Mouse (Mus musculus): ENCODE results near the gene Btbd8.

Btbd8 gene

DNA sequence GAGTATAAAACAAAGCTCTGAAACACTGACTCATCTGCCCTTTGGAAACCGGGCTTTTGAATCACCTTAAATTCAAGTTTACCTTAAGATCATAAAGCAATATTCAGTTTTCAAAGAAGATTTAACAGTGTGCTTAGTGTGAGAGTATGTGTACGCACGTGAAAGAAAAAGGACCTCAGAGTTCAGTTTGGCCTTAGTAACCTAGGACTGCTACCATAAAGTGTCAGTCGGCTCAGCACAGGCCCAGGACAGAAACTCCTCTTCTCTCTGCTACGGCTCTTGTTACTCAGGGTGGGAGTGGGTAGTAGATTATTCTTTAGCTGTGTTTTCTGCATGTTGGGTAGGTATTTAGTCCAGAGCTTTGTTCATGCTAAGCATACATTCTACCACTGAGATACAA is 11.8 kb downstream of the Btbd8 start:
- DNase-seq (ENCODE audit: low spot score in 2 of 2) = no peak

DNA sequence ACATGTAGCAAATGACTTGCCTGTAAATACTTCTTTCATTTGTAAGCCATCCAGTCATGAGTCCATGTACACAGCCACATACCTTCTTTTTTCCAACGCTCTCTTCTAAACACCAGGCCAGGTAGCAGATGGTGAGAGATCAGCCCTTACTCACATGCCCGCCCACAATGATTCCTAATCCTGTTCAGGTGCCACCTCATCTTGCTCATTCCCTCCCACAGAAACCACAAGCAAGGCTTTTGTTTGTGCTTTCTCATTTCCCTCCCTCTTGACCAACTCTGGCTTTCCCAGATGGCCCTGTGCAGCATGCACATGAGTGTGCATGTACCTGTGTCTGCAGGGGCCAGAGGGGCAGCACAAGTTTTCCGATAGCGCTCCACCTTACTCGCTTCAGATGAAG is 12.5 kb downstream of the Btbd8 start:
- no peak for DNase-seq (ENCODE audit: low spot score in 2 of 2)

DNA sequence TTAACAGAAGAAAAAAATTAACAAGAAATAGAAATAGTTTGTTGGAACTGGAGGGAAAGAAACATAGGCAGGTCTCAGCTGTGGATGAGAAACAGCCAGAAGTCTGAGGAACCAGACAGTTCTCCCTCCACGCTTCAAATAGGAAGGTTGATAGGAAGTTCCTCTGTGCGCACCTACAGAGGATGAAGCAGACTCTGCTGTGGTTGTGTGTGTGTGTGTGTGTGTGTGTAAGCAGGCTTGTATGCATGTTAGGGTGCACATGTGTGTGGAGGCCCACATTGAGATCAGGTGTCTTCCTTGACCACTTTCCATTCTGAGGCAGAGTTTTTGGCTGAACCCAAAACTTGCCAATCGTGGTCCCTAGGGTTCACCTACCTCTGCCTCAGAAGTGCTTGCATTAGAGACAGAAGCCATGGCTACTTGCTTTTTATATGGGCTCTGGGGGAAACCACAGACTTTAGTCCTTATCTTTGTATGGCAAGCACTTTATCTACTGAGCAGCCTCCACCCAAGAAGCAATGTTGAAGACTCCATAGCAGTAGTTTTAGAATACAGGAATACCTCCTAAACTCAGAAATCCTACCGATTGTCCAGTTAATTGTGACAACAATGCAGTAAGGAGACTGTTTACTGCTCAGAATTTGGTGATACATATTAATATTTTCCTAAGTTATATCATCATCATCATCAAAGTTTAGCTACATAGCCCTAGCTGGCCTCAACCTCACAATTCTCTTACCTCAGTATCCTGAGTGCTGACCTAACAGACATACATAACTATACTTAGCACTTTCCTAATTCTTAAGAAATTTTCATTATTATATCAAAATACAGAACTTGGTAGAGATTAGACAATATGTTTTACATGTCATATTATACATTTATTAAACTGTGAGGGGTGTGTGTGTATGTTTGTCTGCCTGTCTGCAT is 24.6 kb downstream of the Btbd8 start:
- DNase-seq (ENCODE audit: low spot score in 2 of 2) = no peak

DNA sequence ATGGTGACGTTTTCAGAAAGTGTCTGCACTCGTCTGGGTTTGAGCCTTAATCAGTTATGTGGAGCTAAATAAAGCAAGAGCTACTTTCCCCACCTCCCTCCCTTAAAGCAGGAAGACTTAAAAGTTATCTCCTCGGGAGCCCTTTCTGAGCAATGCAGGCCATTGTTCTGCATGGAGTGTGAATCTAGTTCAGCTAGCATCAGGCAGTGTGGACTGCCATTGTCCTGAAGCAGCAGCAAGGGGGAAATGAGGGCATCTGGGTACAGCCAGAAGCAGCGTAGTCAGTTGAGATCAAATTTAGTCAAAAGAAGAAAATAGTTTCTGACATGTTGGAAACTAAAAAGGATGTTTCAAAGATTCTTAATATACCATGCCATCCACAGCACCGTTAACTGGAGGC is 28.7 kb downstream of the Btbd8 start:
- no peak for DNase-seq (ENCODE audit: low spot score in 2 of 2)

DNA sequence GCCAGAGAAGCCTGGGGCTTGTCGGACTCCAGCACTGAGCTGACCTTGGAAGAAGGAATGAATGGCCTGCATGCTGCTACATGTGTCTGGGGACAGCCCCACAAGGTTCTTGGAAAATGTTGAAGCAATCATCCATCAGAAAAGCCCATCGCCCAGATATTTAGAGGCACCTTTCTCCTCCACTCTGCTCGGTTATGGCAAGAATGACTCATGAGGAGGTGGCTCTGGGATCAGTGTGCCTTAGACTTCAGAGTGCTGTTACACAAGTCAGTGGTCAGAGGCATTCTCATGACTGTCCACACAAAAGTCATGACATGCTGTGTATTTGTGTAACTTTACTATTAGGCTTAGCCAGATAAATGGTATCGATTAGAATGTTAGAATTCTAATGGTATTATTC is 29.3 kb downstream of the Btbd8 start:
- DNase-seq (ENCODE audit: low spot score in 2 of 2) = no peak

DNA sequence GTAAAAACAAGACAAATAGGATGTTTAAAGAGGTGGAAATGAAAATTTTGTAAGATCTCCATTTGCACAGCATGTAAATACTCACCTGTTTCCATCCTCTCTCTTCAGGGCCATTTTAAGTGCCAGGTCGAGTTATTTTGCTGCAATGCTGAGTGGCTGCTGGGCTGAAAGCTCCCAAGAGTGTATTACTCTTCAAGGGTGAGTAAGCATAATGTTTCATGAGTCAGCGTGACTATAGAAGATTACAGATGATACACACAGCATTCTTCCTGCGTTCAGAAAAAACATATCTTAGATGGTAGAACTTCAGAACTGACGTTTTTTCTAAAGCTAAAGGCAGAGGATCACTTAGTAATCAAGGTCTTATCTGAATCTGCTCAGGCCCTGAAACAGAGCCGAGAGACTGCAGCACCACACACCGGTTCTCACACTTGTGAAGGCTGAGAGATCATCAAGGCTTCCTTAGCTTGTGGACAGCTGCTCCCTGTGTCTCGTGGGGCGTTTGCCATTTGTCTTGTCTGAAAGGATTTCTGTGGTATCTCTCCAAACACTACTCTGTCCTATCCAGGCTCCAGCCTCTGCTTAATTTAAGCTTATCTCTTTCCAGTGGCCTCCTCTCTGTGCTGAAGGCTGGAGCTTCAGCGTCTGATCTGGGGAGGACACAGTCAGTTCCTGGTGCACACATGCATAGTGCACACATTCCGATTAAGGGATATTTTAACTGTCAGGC is 33.0 kb downstream of the Btbd8 start:
- DNase-seq (ENCODE audit: low spot score in 2 of 2) = no peak

DNA sequence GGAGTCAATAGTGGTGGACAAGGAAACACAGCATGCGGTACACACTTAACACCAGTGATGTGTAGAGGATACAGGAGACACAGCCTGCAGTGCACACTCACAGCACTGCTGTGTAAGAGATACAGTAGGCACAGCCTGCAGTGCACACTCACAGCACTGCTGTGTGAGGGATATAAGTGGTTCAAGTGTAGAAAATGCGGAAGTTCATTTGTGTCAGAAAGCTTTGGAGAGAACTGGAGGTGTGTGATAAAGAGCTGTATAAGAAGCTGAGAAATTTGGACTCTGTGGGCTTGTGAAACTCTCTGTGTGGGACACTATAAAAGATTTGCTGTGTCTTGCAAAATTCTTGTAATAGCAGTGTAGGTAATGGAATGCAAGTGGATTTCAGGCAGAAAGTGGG is 42.4 kb downstream of the Btbd8 start:
- no peak for DNase-seq (ENCODE audit: low spot score in 2 of 2)

DNA sequence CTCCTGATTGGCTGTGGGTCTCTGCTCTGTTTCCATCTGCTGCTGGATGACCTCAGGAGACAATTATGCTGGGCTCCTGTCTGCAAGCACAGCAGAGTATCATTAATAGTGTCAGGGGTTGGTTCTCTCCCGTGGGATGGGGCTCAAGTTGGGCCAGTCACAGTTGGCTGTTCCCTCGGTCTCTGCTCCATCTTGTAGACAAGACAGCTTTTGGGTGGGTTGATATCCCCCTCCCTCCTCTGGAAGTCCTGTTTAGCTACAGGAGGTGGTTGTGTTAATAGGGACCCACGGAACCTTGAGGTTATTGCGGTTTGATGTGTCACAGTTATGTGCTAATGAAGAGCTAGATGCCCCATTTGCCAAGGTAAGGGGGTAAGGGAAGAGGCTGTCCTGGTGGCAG is 51.2 kb downstream of the Btbd8 start:
- no peak for DNase-seq (ENCODE audit: low spot score in 2 of 2)

DNA sequence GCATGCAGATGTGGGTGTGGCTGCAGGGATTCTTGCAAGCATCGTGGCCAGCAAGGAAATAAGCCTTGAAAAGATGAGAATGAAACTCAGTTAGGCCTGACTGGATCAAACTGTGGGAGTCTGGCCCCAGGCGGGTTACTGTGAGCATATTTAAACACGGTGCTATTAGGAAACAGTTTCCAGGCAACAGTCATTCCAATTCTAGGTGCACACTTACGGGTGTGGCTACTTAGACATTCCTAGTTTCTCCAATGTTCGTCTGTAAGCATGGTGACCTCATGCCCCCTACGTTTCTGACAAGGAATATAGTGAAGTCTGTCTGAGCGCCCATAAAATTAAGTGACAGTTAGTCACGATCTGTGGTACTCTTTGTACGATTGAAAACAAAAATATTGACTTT is 53.2 kb downstream of the Btbd8 start:
- no peak for DNase-seq (ENCODE audit: low spot score in 2 of 2)

DNA sequence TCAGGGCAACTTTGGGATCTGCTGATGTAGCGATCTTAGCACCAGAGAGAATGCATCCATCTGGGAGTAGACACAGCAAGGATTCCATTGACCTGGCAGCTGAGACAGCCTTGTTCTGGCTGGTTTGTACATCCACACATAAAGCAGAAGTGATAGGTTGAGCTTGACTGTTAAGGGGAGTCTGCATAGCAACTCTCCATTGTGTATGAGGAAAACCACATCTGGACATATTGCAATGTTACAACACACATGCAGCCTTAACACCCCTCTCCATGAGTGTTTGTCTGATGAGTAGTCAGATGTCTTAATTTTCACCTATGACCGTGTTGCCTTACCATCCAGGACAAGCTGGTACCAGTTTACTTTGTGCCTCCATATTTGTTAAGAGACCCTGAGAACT is 54.7 kb downstream of the Btbd8 start:
- no peak for DNase-seq (ENCODE audit: low spot score in 2 of 2)

DNA sequence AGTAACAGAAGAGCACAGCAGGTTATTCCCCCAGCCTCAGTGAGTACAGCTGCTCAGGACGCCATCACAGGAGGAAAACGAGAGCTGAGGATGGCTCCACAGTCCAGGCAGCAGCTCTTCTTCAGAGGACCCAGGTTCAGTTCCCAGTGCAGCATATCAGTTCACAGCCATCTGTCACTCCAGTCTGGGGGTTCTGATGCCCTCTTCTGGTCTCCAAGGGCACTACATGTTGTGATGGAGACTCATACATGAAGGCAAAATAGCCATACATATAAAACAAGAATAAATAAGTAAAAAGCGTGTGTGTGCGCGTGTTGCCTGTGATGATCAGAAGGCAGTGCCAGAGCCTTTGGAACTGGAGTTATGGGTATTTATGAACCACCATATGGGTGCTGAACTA is 57.0 kb downstream of the Btbd8 start:
- DNase-seq (ENCODE audit: low spot score in 2 of 2) = no peak

DNA sequence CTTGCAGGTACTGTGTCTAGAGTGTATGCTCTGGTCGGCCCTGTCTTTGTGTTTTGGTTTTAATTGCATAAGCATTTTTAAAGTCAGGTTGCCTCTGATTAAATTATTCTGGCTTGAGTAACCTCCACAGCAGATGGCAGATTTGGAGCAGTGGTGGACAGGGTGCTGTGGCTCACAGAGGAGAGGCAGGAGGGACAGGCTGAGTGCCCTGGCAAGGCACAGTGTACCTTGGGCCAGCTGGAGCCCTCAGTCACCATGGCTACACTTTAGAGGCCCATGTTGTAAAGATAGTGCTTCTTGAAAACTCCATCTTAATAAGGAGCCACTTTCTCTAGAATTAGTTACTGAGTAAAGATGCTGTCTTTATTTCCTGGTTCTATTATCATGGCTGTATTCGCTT is 58.2 kb downstream of the Btbd8 start:
- DNase-seq (ENCODE audit: low spot score in 2 of 2) = no peak

DNA sequence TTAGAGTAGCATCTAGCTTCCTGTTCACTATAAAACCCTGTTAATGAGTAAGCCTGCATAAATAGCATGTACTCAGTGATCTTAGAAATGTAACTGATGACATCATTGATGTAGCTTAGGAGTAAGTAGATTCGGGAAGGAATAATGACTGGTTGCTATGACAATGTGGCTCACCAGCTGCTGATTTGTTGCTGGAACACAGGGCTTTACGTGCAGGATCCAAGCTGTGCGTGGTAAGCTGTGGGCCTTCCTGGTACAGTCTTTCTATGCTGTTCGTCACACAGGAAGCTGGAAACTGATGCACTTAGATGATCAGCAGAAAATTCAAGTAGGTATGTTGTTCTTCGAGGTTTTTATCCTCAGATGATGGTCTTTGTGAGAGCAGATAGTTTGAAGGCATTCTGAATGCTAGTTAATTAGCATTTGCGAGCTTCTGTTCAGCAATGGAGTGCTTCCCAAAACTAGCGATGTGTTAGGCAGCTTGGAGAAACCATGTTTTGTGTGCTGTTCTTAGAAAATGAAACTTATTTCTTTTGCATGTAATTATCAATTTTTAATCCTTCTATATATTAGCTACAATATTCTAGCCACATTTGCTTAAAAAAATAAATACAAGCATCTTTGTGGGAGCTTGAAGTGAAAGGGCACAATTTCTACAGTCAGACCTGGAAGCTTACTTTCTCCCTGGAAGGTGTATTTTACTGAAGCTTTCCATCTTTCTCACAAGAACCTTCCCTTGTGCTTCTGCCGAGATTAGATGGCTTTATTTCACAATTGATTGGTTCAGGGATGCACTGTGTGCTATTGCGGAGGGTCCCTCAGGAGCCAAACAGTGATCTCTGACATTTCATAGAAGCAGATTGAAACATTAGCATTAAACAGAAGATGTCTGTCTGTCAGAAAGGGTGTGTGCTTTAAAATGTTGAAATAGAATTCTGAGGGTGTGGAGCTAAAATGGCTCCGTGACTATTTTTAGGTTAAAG is 60.0 kb downstream of the Btbd8 start:
- DNase-seq (ENCODE audit: low spot score in 2 of 2) = no peak

DNA sequence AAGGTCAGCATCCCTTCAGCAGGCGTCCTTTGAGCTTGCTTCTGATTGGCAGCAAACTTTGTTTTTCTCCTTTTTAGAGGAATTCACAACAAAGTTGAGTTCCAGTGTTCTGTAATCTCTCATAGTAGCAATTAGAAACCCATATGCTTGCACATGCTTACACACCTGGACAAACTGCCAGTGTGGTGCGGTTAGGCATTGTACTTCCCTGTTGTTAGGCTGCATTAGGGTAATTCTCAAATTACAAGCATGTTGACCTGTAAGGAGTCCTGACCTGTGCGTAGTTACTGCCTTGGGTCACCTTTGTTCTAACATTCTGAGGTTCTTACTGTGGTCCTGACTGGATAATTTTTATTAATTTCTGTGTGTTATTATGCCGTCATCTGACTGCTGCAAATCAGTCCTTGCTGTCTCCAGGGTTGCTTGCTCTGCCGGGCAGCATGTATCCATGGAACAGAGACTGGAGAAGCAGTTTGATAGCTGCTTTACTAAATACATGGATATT is 61.1 kb downstream of the Btbd8 start:
- DNase-seq (ENCODE audit: low spot score in 2 of 2) = no peak

DNA sequence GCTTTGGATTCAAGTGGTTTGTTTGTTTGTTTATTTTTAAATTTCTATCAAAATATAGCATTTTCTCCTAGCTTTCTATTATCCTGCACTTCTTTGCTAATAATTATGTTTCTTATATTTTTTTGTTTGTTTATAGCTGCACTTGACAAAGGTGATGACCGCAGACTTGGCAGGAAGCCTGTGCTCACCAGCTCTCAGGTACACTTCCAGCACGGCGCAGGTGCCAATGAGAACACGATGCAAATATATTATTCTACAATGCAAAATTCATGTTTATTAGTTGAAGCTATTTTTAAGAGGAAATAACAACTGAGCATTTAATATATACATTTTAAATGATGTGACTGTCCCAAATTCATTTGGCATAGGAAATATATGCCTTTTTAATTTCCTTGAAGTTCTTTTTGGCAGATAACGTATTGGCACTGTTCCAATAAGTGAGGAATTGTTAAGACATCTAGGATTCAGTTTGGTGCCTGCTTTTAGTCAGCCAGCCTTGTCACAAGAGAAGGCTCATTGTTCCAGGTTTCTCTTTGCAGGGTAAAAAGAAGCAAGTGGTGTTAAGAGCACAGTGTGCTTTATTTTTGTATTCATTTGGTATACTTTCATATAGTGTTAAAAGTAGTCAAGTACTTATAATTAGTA is 62.2 kb downstream of the Btbd8 start:
- no peak for DNase-seq (ENCODE audit: low spot score in 2 of 2)

DNA sequence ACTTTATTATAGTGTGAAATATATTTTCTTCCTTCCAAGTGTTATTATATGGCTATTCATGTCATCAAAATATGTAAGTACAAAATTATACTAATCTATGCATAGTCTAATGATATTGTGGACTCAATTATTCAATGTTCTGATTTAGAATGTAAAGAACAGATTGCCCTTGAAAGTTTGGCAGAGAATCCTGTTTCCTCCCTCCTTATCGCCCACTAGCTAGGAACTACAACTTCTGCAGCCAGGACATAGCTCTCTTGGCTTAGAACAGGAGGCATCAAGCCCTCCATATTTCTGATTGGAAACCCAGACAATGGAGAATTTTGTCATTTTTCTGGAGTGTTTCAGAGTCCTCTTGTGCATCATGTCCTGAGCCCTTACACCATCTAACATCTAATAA is 62.9 kb downstream of the Btbd8 start:
- no peak for DNase-seq (ENCODE audit: low spot score in 2 of 2)

DNA sequence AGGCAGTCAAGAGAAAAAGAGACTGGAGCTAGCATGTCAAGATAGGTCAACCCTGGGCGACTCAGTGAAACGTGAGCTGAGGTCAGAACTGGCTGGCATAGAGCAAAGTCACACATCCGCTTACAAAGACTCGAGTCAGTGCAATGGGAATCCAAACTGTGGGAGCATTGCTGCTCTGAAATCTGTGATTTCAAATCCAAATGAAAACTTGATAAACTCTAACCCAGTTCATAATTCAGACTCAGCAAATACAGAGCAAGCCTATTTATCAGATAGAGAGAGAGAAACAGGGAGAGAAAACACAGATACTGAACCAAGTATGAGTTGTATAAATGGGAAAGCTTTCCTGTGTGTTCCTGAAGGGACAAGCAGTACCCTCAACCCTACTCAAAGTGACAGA is 69.5 kb downstream of the Btbd8 start, which contains the start of gene Gm42669:
Gm42669 (plus strand) TSS at position 301 of the 400 bp plus-strand sequence.
- DNase-seq (ENCODE audit: low spot score in 2 of 2) = no peak

DNA sequence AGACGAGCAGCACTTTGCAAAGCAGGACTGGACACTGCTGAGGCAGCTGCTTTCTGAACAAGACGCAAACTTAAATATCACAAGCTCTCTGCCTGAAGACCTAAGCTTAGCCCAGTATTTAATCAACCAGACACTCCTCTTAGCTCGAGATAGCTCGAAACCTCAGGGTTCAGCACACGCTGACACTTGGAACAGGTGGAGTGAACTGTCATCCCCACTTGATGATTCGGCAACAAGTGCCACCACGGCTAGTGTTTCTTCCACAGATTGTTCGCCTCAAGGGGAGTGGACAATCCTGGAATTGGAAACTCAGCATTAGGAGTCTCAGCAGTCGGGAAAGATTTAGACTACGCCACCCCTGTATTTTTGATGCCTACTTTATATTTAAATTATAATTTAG is 72.7 kb downstream of the Btbd8 start:
- DNase-seq (ENCODE audit: low spot score in 2 of 2) = no peak

DNA sequence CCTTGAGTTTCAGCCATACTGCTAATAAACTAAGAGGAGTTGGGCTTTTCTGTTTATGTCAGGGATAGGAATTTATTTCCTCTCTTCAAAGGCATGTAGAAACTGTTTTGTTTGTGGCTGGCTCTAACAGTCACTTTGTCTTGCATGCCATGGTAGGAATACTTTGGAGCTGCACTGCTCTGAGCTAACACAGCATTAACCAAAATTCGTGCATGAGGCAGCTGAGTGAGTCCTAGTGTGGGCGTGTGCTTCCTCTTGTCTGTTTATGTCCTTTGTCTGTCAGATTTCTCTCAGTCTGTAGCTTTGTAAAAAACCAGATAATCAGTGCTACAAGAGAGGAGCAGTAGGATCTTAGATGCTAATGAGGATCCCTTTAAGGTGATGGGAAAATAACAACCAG is 73.5 kb downstream of the Btbd8 start:
- no peak for DNase-seq (ENCODE audit: low spot score in 2 of 2)

DNA sequence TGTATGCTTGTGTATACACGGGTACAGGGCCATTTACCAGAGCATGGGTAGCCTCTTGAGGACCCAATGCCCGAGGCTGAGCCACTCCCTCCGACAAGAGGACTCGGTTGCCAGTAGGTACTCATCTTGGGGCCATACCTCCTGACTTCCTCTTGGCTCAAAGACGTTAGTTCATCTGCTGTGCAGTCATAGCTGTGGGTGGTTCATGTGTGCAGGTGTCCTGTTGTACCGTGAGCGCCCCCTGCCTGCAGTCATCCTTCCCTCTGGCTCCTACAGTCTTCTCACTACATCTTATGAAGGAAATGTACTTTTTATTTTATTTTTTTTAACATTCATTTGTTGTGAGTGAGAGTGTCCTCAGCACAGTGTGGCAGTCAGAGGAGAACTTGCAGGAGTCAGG is 75.8 kb downstream of the Btbd8 start:
- peak; percentile 65 to 85 for DNase-seq (ENCODE audit: low spot score in 2 of 2)

DNA sequence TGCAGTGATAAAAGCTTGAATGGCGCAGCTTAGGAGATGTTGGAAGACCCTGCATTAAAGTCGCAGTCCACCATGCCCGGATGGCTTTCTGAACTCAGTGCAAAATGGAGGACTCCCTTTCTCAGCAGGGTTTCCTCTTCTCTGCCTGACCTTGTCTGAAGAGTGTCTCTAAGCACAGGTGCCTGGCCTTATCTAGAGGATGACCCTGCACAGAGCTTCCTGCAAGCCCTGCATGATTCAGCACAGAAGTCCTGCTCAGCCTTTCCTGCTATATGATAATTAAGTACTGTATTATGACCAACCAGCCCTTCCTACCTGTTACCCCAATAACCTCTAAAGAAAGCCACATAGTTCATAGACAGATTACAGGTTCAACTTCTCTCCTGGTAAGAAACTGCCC is 77.7 kb downstream of the Btbd8 start:
- DNase-seq (ENCODE audit: low spot score in 2 of 2) = no peak
